Mouse (Mus musculus) bone marrow, adult 2 months (tissue): ENCODE data around the gene Taf9b.

ENCODE experiments used
- CTCF ChIP-seq: fragments of 200-500 bp; IDR thresholded peaks from 2 replicates; pipeline ENCODE4 v1.5.1; 2011; ENCODE audit warnings: low read length, control low read depth; ENCODE audit not compliant: control insufficient read depth, insufficient read depth
- POLR2A ChIP-seq: fragments of 200-500 bp; IDR thresholded peaks from 2 replicates; pipeline ENCODE4 v1.6.1; 2011; ENCODE audit warnings: low read depth, mild to moderate bottlenecking, control low read depth, low read length, borderline replicate concordance; ENCODE audit not compliant: control insufficient read depth

- TF ChIP-seq CTCF = no peak
- TF ChIP-seq POLR2A = no peak
Observed at GRCm38 (mm10) chrX:106171853-106172154, 49.2 kb downstream of the Taf9b start.
